In the genomic region with DNA sequence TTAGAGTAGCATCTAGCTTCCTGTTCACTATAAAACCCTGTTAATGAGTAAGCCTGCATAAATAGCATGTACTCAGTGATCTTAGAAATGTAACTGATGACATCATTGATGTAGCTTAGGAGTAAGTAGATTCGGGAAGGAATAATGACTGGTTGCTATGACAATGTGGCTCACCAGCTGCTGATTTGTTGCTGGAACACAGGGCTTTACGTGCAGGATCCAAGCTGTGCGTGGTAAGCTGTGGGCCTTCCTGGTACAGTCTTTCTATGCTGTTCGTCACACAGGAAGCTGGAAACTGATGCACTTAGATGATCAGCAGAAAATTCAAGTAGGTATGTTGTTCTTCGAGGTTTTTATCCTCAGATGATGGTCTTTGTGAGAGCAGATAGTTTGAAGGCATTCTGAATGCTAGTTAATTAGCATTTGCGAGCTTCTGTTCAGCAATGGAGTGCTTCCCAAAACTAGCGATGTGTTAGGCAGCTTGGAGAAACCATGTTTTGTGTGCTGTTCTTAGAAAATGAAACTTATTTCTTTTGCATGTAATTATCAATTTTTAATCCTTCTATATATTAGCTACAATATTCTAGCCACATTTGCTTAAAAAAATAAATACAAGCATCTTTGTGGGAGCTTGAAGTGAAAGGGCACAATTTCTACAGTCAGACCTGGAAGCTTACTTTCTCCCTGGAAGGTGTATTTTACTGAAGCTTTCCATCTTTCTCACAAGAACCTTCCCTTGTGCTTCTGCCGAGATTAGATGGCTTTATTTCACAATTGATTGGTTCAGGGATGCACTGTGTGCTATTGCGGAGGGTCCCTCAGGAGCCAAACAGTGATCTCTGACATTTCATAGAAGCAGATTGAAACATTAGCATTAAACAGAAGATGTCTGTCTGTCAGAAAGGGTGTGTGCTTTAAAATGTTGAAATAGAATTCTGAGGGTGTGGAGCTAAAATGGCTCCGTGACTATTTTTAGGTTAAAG, we compare ENCODE assay signal across 8 mouse cellular contexts. TPM values are rescaled to one million over a fixed set of nuclear protein-coding genes. Genes with fewer than 3 reads are reported as not detected.
DNase-seq lines count a peak whose midpoint lies in the region; ATAC-seq and TF ChIP-seq lines count a peak whose summit lies in the region.

No protein-coding gene starts in this region.

- TF ChIP-seq CTCF in stomach, postnatal 0 days (IDR thresholded peaks at IDR 0.05; ENCODE audit: low read depth): no peak

- no peak overlapping the region for H3K4me3 ChIP-seq in embryonic facial prominence, embryonic 11.5 days (ENCODE audit: low read depth, low read length)
- H3K4me3 ChIP-seq in midbrain, embryonic 12.5 days: peak overlapping the region; percentile 30
- H3K4me3 ChIP-seq in stomach, postnatal 0 days (ENCODE audit: low read depth, low read length): no peak overlapping the region

- H3K36me3 ChIP-seq in embryonic facial prominence, embryonic 11.5 days (replicated peaks; ENCODE audit: control insufficient read depth, insufficient read depth, low read depth, low read length): no peaks in the 10 kb centered on the region
- 0 out of 2 replicates have a peak, but pooled peaks cover 4% of the 10 kb centered on the region for H3K36me3 ChIP-seq in midbrain, embryonic 12.5 days
- H3K36me3 ChIP-seq in stomach, postnatal 0 days (ENCODE audit: control insufficient read depth, insufficient read depth, low read length): peaks cover 3% of the 10 kb centered on the region; the same call in 1 of the 2 replicates

- H3K9me3 ChIP-seq in embryonic facial prominence, embryonic 11.5 days (replicated peaks; ENCODE audit: control insufficient read depth, low read length): no peaks in the 10 kb centered on the region
- no peaks in the 10 kb centered on the region for H3K9me3 ChIP-seq in midbrain, embryonic 12.5 days
- H3K9me3 ChIP-seq in stomach, postnatal 0 days (ENCODE audit: control insufficient read depth, low read length): no peaks in the 10 kb centered on the region

- no peaks in the 10 kb centered on the region for H3K27me3 ChIP-seq in embryonic facial prominence, embryonic 11.5 days (ENCODE audit: control insufficient read depth, insufficient read depth, low read length)
- H3K27me3 ChIP-seq in midbrain, embryonic 12.5 days: no peaks in the 10 kb centered on the region
- no peaks in the 10 kb centered on the region for H3K27me3 ChIP-seq in stomach, postnatal 0 days (ENCODE audit: control insufficient read depth, insufficient read depth, low read length)

- no peak for TF ChIP-seq EP300 in stomach, postnatal 0 days (optimal IDR thresholded peaks at IDR 0.05)

- no peaks in the 10 kb centered on the region for H3K4me1 ChIP-seq in embryonic facial prominence, embryonic 11.5 days (ENCODE audit: control insufficient read depth, insufficient read depth, low read length)
- peaks cover 11% of the 10 kb centered on the region for H3K4me1 ChIP-seq in midbrain, embryonic 12.5 days
- H3K4me1 ChIP-seq in stomach, postnatal 0 days (replicated peaks; ENCODE audit: control insufficient read depth, insufficient read depth): no peaks in the 10 kb centered on the region

- 66% methylated on average over 10 of the region's 10 CpGs for WGBS in embryonic facial prominence, embryonic 11.5 days
- WGBS in midbrain, embryonic 12.5 days: 39% methylated on average over 10 of the region's 10 CpGs
- WGBS in stomach, postnatal 0 days: 61% methylated on average over 10 of the region's 10 CpGs

- ATAC-seq in embryonic facial prominence, embryonic 11.5 days (replicated peaks; ENCODE audit: insufficient number of reproducible peaks, low FRiP score, low TSS enrichment, low read depth): 0 out of 2 replicates have a peak, but pooled peaks have one; percentile 65
- peak; percentile 90 for ATAC-seq in inflammation-experienced regulatory T-cells, adult 6 months
- peak; percentile 94 for ATAC-seq in midbrain, embryonic 12.5 days (ENCODE audit: low FRiP score, low read depth)
- ATAC-seq in stomach, postnatal 0 days (ENCODE audit: low FRiP score, low TSS enrichment): peak; percentile 21; the same call in 1 of the 2 replicates

- peak; percentile 87 for DNase-seq in brain, embryonic 18.5 days (ENCODE audit: low read depth, low spot score)
- DNase-seq in embryonic facial prominence, embryonic 11.5 days (ENCODE audit: low spot score): peak; percentile 50
- no peak for DNase-seq in stomach, postnatal 0 days (ENCODE audit: low spot score)
- DNase-seq in ovary, adult 18-20 months (ENCODE audit: low spot score): no peak
- no peak for DNase-seq in spleen, adult 12 weeks (ENCODE audit: low spot score)
- DNase-seq in kidney, adult 9 months: no peak

- no peak overlapping the region for H3K27ac ChIP-seq in embryonic facial prominence, embryonic 11.5 days (replicated peaks; ENCODE audit: low read depth, low read length)
- peak overlapping the region; percentile 76 for H3K27ac ChIP-seq in midbrain, embryonic 12.5 days (replicated peaks)
- no peak overlapping the region for H3K27ac ChIP-seq in stomach, postnatal 0 days (replicated peaks)

- H3K4me2 ChIP-seq in embryonic facial prominence, embryonic 11.5 days (ENCODE audit: low read depth, low read length): no peak overlapping the region
- H3K4me2 ChIP-seq in midbrain, embryonic 12.5 days (replicated peaks): peak overlapping the region; percentile 45
- no peak overlapping the region for H3K4me2 ChIP-seq in stomach, postnatal 0 days (replicated peaks; ENCODE audit: low read depth)

- no peak overlapping the region for H3K9ac ChIP-seq in embryonic facial prominence, embryonic 11.5 days (replicated peaks; ENCODE audit: low read length)
- peak overlapping the region; percentile 24; the same call in 1 of the 2 replicates for H3K9ac ChIP-seq in midbrain, embryonic 12.5 days (replicated peaks)
- H3K9ac ChIP-seq in stomach, postnatal 0 days (ENCODE audit: low read length): no peak overlapping the region

RNA-seq across cellular contexts. Expression of a gene that starts 9.6 kb away (rescaled TPM):
- 0.14 and 0.41 TPM in 2 replicates for polyA plus RNA-seq in embryonic facial prominence, embryonic 11.5 days (2014; fragmentation: Nextera tagmentation; extraction: Ambion mirVana)
- 1 to 10 TPM in 2 of 3 experiments, under 1 TPM in 1; 0.63 to 1.5 (median 1.1) TPM for polyA plus RNA-seq in inflammation-experienced regulatory T-cells, adult 6 months (2017; shearing (Covaris generic))
- polyA plus RNA-seq in midbrain, embryonic 12.5 days (2016; fragmentation: Nextera tagmentation; extraction: Ambion mirVana): 0.27 and 0.56 TPM in 2 replicates
- polyA plus RNA-seq in stomach, postnatal 0 days (2015; fragmentation: Nextera tagmentation; extraction: Ambion mirVana): 0.11 and 0.13 TPM in 2 replicates

RNA-seq across cellular contexts. Expression of a gene that starts 36.7 kb away (rescaled TPM):
- 0.08 TPM in 1 of 2 replicates, not detected in the other for polyA plus RNA-seq in embryonic facial prominence, embryonic 11.5 days (2014; fragmentation: Nextera tagmentation; extraction: Ambion mirVana)
- under 1 TPM; 0.20 to 0.34 (median 0.32) TPM for polyA plus RNA-seq in inflammation-experienced regulatory T-cells, adult 6 months (2017; shearing (Covaris generic))
- polyA plus RNA-seq in midbrain, embryonic 12.5 days (2016; fragmentation: Nextera tagmentation; extraction: Ambion mirVana): 0.17 and 0.25 TPM in 2 replicates
- polyA plus RNA-seq in stomach, postnatal 0 days (2015; fragmentation: Nextera tagmentation; extraction: Ambion mirVana): 0.04 and 0.05 TPM in 2 replicates

Comparison
In these comparisons a context has a peak if more than half of its experiments do, and no peak if none do; other contexts are left out.
1. DNase-seq: peak in brain, embryonic 18.5 days (single experiment) and embryonic facial prominence, embryonic 11.5 days (single experiment); none in stomach, postnatal 0 days (single experiment), ovary, adult 18-20 months (single experiment), spleen, adult 12 weeks (single experiment) and kidney, adult 9 months (single experiment).
2. ATAC-seq: peak in every context shown above with its lines; median percentile 94 in midbrain, embryonic 12.5 days; 90 in inflammation-experienced regulatory T-cells, adult 6 months; 65 in embryonic facial prominence, embryonic 11.5 days; 21 in stomach, postnatal 0 days.